ENCODE assay signal across 8 mouse cellular contexts in genomic region chr13:55714501-55715166, GRCm38 (mm10). TPM values are rescaled to one million over a fixed set of nuclear protein-coding genes. Genes with fewer than 3 reads are reported as not detected.
DNase-seq lines count a peak whose midpoint lies in the region; ATAC-seq and TF ChIP-seq lines count a peak whose summit lies in the region.

Txndc15 (plus strand) TSS chr13:55714650.

- peak; percentile 82 for DNase-seq in ES-CJ7 (ENCODE audit: low read depth, low spot score)
- DNase-seq in cerebellum, adult 11-12 months: peak; percentile 87
- peak; percentile 92 to 94 for DNase-seq in heart, postnatal 14 days
- DNase-seq in large intestine, adult 2 months (ENCODE audit: low read depth, low spot score): no peak
- DNase-seq in stomach, postnatal 0 days (ENCODE audit: low spot score): peak; percentile 90

- H3K9ac ChIP-seq in forebrain, embryonic 15.5 days (replicated peaks): peak within 1 kb of the TSS; percentile 91
- peak within 1 kb of the TSS; percentile 97 for H3K9ac ChIP-seq in liver, embryonic 16.5 days (ENCODE audit: low read depth, low read length)
- H3K9ac ChIP-seq in neural tube, embryonic 12.5 days: peak within 1 kb of the TSS; percentile 96
- peak within 1 kb of the TSS; percentile 97 for H3K9ac ChIP-seq in stomach, postnatal 0 days (ENCODE audit: low read length)

- peak within 1 kb of the TSS; percentile 60 for H3K4me2 ChIP-seq in forebrain, embryonic 15.5 days (replicated peaks)
- H3K4me2 ChIP-seq in liver, embryonic 16.5 days (ENCODE audit: low read depth, low read length): peak within 1 kb of the TSS; percentile 85
- H3K4me2 ChIP-seq in neural tube, embryonic 12.5 days (replicated peaks): peak within 1 kb of the TSS; percentile 61
- peak within 1 kb of the TSS; percentile 71 for H3K4me2 ChIP-seq in stomach, postnatal 0 days (replicated peaks; ENCODE audit: low read depth)

- under 1% methylated on average over 63 of the region's 63 CpGs for WGBS in forebrain, embryonic 15.5 days
- under 1% methylated on average over 63 of the region's 63 CpGs for WGBS in large intestine, adult 2 months
- under 1% methylated on average over 63 of the region's 63 CpGs for WGBS in liver, embryonic 16.5 days (ENCODE audit: insufficient replicate concordance)
- WGBS in neural tube, embryonic 12.5 days: under 1% methylated on average over 63 of the region's 63 CpGs
- WGBS in stomach, postnatal 0 days: under 1% methylated on average over 63 of the region's 63 CpGs

- no peak for TF ChIP-seq EP300 in stomach, postnatal 0 days (optimal IDR thresholded peaks at IDR 0.05)

- no peaks in the 10 kb centered on the region for H3K9me3 ChIP-seq in forebrain, embryonic 15.5 days
- no peaks in the 10 kb centered on the region for H3K9me3 ChIP-seq in liver, embryonic 16.5 days (replicated peaks; ENCODE audit: control insufficient read depth, low read length)
- H3K9me3 ChIP-seq in neural tube, embryonic 12.5 days: no peaks in the 10 kb centered on the region
- H3K9me3 ChIP-seq in stomach, postnatal 0 days (ENCODE audit: control insufficient read depth, low read length): no peaks in the 10 kb centered on the region

- H3K27me3 ChIP-seq in forebrain, embryonic 15.5 days: no peaks in the 10 kb centered on the region
- no peaks in the 10 kb centered on the region for H3K27me3 ChIP-seq in liver, embryonic 16.5 days (ENCODE audit: control insufficient read depth, insufficient read depth, low read depth, low read length)
- H3K27me3 ChIP-seq in neural tube, embryonic 12.5 days (replicated peaks): no peaks in the 10 kb centered on the region
- H3K27me3 ChIP-seq in stomach, postnatal 0 days (ENCODE audit: control insufficient read depth, insufficient read depth, low read length): no peaks in the 10 kb centered on the region

- peak within 1 kb of the TSS; percentile 93 for H3K27ac ChIP-seq in forebrain, embryonic 15.5 days (replicated peaks)
- H3K27ac ChIP-seq in liver, embryonic 16.5 days (ENCODE audit: low read length): peak within 1 kb of the TSS; percentile 81
- peak within 1 kb of the TSS; percentile 89 for H3K27ac ChIP-seq in neural tube, embryonic 12.5 days
- H3K27ac ChIP-seq in stomach, postnatal 0 days (replicated peaks): peak within 1 kb of the TSS; percentile 93

- ATAC-seq in forebrain, embryonic 15.5 days (replicated peaks): peak; percentile 91
- ATAC-seq in liver, embryonic 16.5 days (ENCODE audit: low read depth): peak; percentile 97
- ATAC-seq in neural tube, embryonic 12.5 days (ENCODE audit: low FRiP score, low read depth): peak; percentile 94
- peak; percentile 93 for ATAC-seq in stomach, postnatal 0 days (ENCODE audit: low FRiP score, low TSS enrichment)

- TF ChIP-seq CTCF in stomach, postnatal 0 days (IDR thresholded peaks at IDR 0.05; ENCODE audit: low read depth): no peak

- intact Hi-C loops in heart, postnatal 14 days (cut with DNase I): no loop called here

- peaks cover 19% of the 10 kb centered on the region for H3K36me3 ChIP-seq in forebrain, embryonic 15.5 days
- no peaks in the 10 kb centered on the region for H3K36me3 ChIP-seq in liver, embryonic 16.5 days (ENCODE audit: control insufficient read depth, insufficient read depth)
- peaks cover 19% of the 10 kb centered on the region for H3K36me3 ChIP-seq in neural tube, embryonic 12.5 days
- peaks cover 6% of the 10 kb centered on the region; the same call in 1 of the 2 replicates for H3K36me3 ChIP-seq in stomach, postnatal 0 days (ENCODE audit: control insufficient read depth, insufficient read depth, low read length)

- peak within 1 kb of the TSS; percentile 78 for H3K4me3 ChIP-seq in forebrain, embryonic 15.5 days
- H3K4me3 ChIP-seq in liver, embryonic 16.5 days (ENCODE audit: low read depth, low read length): peak within 1 kb of the TSS; percentile 99
- peak within 1 kb of the TSS; percentile 90 for H3K4me3 ChIP-seq in neural tube, embryonic 12.5 days
- H3K4me3 ChIP-seq in stomach, postnatal 0 days (ENCODE audit: low read depth, low read length): peak within 1 kb of the TSS; percentile 94

- H3K4me1 ChIP-seq in forebrain, embryonic 15.5 days: peaks cover 24% of the 10 kb centered on the region
- peaks cover 11% of the 10 kb centered on the region for H3K4me1 ChIP-seq in liver, embryonic 16.5 days (ENCODE audit: control insufficient read depth, low read depth, low read length)
- H3K4me1 ChIP-seq in neural tube, embryonic 12.5 days: peaks cover 12% of the 10 kb centered on the region; the same call in 1 of the 2 replicates
- no peaks in the 10 kb centered on the region for H3K4me1 ChIP-seq in stomach, postnatal 0 days (replicated peaks; ENCODE audit: control insufficient read depth, insufficient read depth)

RNA-seq across cellular contexts. Expression of gene Txndc15, which starts in this region (rescaled TPM):
- 119 and 121 TPM in 2 replicates for polyA plus RNA-seq in forebrain, embryonic 15.5 days (2015; fragmentation: Nextera tagmentation; extraction: Ambion mirVana)
- 10 to 100 TPM; 36.2 to 37.3 TPM for total RNA-seq in heart, postnatal 14 days (2021)
- polyA plus RNA-seq in large intestine, adult 2 months (2012; rRNA removed): 23.9 and 28.5 TPM in 2 replicates
- 30.3 and 31.2 TPM in 2 replicates for polyA plus RNA-seq in liver, embryonic 16.5 days (2015; fragmentation: Nextera tagmentation; extraction: Ambion mirVana)
- 112 and 121 TPM in 2 replicates for polyA plus RNA-seq in neural tube, embryonic 12.5 days (2016; fragmentation: Nextera tagmentation; extraction: Ambion mirVana)
- polyA plus RNA-seq in stomach, postnatal 0 days (2015; fragmentation: Nextera tagmentation; extraction: Ambion mirVana): 62.8 and 63.6 TPM in 2 replicates
